Mouse (Mus musculus): Measurements from ENCODE around the gene Sspo. TPM values are rescaled to one million over a fixed set of nuclear protein-coding genes. Genes with fewer than 3 reads are reported as not detected.

The Sspo gene
- polyA plus RNA-seq, 1 experiment: 0.13 TPM

DNA sequence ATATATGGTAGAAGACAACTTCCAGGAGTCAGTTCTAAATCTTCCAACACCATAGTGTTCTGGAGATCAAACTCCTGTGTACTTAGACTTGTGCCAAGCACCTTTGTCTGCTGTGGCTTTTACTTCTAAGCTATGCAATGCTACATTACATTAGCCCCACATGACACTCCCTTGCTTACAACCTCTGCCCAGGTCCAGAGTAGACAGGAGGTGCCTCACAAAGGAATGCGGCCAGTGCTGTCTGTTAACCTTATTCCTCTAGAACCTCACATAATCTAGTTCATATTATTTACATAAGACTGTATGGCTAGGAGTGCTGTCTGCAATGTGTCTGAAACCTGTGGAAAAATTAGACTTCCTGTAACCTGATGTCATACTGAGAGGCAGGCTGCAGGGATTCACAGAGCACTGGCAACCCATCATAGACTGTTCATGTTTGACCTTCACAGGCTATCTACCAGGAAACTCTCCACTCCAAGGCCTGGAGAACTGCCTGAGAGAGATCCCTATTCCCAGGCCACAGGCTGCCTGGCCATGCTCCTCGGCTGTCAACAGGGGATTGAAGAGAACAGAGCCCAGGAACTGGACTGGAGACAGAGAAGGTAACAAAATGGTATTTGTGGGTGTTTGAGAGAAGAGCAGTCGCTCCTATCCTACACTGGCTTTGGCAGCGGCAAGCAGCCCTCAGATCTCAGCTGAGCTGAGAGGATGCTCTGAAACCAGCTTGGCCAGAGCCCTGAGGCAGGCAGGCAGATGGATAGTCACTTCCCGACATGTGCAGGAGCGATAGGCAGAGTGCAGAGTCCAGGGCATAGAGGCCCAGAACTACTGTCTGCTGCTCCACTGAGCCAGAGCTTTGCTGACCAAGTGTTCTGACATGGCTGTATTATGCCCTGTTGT lies 36.6 kb upstream of the Sspo start:
- H3K27me3 ChIP-seq (ENCODE audit: control insufficient read depth, insufficient read depth, insufficient read length): no peaks in the 10 kb centered on the region
- H3K79me3 ChIP-seq (ENCODE audit: low read depth): no peaks in the 10 kb centered on the region
- no peaks in the 10 kb centered on the region for H3K36me3 ChIP-seq (ENCODE audit: control insufficient read depth, insufficient read depth)
- no peak for TF ChIP-seq CEBPB (IDR thresholded peaks at IDR 0.05; ENCODE audit: low read depth)
- TF ChIP-seq FOSL1 (IDR thresholded peaks at IDR 0.05; ENCODE audit: insufficient read depth, low read length, poor library complexity, severe bottlenecking): no peak
- TF ChIP-seq CTCF (IDR thresholded peaks at IDR 0.05; ENCODE audit: control insufficient read depth, insufficient read depth, insufficient read length): no peak
- TF ChIP-seq MAX (IDR thresholded peaks at IDR 0.05): no peak
- no peak for TF ChIP-seq MYOD1 (IDR thresholded peaks at IDR 0.05; ENCODE audit: control insufficient read depth, insufficient read length, low read depth)
- TF ChIP-seq USF1 (IDR thresholded peaks at IDR 0.05; ENCODE audit: low read depth): no peak
- TF ChIP-seq MYOG (IDR thresholded peaks at IDR 0.05; ENCODE audit: control insufficient read depth, extremely low read depth, insufficient read length): no peak
- H3K79me2 ChIP-seq (ENCODE audit: control insufficient read depth, insufficient read depth): no peaks in the 10 kb centered on the region
- no peak overlapping the region for H3ac ChIP-seq (ENCODE audit: control insufficient read depth, insufficient read length, low read depth)
- no peak overlapping the region for H3K4me3 ChIP-seq (ENCODE audit: insufficient read depth, poor library complexity, severe bottlenecking)

DNA sequence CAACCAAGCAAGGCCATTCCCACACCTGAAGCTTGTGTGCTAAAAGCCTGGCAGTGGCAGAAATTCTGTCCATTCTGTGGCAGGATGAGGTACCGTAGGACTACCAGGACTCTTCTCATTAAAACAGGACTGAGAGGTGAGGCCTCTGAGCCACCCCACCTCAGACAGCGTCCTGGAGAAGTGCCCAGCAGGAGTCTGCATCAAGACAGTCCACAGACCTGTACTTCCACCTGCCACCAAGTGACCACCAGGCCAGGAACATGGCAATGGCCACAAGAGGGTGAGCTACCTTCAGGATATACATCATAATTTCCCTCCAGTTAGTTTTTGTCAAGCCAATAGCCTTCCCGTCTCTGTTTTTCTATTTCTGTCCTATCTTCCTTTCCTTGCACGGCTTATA lies 35.9 kb upstream of the Sspo start:
- Histone ChIP-seq H3K36me3 (ENCODE audit: control insufficient read depth, insufficient read depth) (no peaks in the 10 kb centered on the region), H3K27me3 (ENCODE audit: control insufficient read depth, insufficient read depth, insufficient read length) (no peaks in the 10 kb centered on the region), H3K79me2 (ENCODE audit: control insufficient read depth, insufficient read depth) (no peaks in the 10 kb centered on the region), H3K79me3 (ENCODE audit: low read depth) (no peaks in the 10 kb centered on the region), H3ac (ENCODE audit: control insufficient read depth, insufficient read length, low read depth) (no peak overlapping the region), H3K4me3 (ENCODE audit: insufficient read depth, poor library complexity, severe bottlenecking) (no peak overlapping the region)
- TF ChIP-seq CEBPB (IDR thresholded peaks at IDR 0.05; ENCODE audit: low read depth): no peak
- TF ChIP-seq MAX (IDR thresholded peaks at IDR 0.05): no peak
- TF ChIP-seq MYOG (IDR thresholded peaks at IDR 0.05; ENCODE audit: control insufficient read depth, extremely low read depth, insufficient read length): no peak
- TF ChIP-seq FOSL1 (IDR thresholded peaks at IDR 0.05; ENCODE audit: insufficient read depth, low read length, poor library complexity, severe bottlenecking): no peak
- TF ChIP-seq USF1 (IDR thresholded peaks at IDR 0.05; ENCODE audit: low read depth): no peak
- TF ChIP-seq MYOD1 (IDR thresholded peaks at IDR 0.05; ENCODE audit: control insufficient read depth, insufficient read length, low read depth): no peak
- no peak for TF ChIP-seq CTCF (IDR thresholded peaks at IDR 0.05; ENCODE audit: control insufficient read depth, insufficient read depth, insufficient read length)

DNA sequence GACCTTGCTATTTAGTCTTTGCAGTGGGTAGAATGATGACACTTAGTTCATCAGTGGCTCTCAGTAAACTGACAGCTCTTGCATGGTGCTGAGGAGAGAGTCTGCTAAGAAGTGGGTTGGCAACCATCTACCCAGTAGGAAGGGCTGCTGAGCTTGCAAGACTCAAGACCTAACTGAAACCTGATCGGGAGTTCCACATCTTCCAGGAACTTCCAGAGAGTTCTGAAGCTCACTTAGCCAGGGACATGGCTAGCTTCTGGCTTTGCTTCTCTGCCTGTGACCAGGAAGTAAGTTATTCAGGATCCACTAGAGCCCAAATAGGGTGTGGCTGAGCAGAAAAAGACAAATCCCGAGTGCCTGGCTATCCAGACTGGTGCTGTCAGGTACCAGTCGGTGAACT lies 35.4 kb upstream of the Sspo start:
- Histone ChIP-seq H3K79me3 (ENCODE audit: low read depth) (no peaks in the 10 kb centered on the region), H3ac (ENCODE audit: control insufficient read depth, insufficient read length, low read depth) (no peak overlapping the region), H3K36me3 (ENCODE audit: control insufficient read depth, insufficient read depth) (no peaks in the 10 kb centered on the region), H3K79me2 (ENCODE audit: control insufficient read depth, insufficient read depth) (no peaks in the 10 kb centered on the region), H3K4me3 (ENCODE audit: insufficient read depth, poor library complexity, severe bottlenecking) (no peak overlapping the region), H3K27me3 (ENCODE audit: control insufficient read depth, insufficient read depth, insufficient read length) (no peaks in the 10 kb centered on the region)
- TF ChIP-seq CTCF (IDR thresholded peaks at IDR 0.05; ENCODE audit: control insufficient read depth, insufficient read depth, insufficient read length) (no peak), USF1 (IDR thresholded peaks at IDR 0.05; ENCODE audit: low read depth) (no peak), MAX (IDR thresholded peaks at IDR 0.05) (no peak), FOSL1 (IDR thresholded peaks at IDR 0.05; ENCODE audit: insufficient read depth, low read length, poor library complexity, severe bottlenecking) (no peak), MYOG (IDR thresholded peaks at IDR 0.05; ENCODE audit: control insufficient read depth, extremely low read depth, insufficient read length) (no peak), CEBPB (IDR thresholded peaks at IDR 0.05; ENCODE audit: low read depth) (no peak), MYOD1 (IDR thresholded peaks at IDR 0.05; ENCODE audit: control insufficient read depth, insufficient read length, low read depth) (no peak)

DNA sequence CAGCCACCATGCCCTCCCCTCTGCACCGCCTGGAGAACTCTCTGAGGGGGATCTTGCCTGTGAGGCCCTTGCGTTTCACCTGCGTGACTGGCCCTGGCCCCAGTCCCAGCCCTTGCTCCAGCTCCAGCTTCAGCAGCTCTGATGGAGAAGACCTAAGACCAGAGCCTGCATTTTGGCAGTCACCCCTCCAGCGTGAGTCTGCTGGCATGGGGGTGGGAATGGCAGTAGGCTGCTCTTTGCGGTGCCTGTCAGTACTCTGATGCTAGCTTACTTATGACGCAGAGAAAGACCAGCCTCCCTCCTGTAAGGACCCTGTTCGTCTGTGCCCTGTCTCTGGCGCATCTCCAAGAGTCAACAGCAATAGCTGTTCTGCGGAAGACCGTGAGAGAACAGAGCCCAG lies 34.9 kb upstream of the Sspo start:
- Histone ChIP-seq H3ac (ENCODE audit: control insufficient read depth, insufficient read length, low read depth) (no peak overlapping the region), H3K79me2 (ENCODE audit: control insufficient read depth, insufficient read depth) (no peaks in the 10 kb centered on the region), H3K4me3 (ENCODE audit: insufficient read depth, poor library complexity, severe bottlenecking) (no peak overlapping the region), H3K36me3 (ENCODE audit: control insufficient read depth, insufficient read depth) (no peaks in the 10 kb centered on the region), H3K79me3 (ENCODE audit: low read depth) (no peaks in the 10 kb centered on the region), H3K27me3 (ENCODE audit: control insufficient read depth, insufficient read depth, insufficient read length) (no peaks in the 10 kb centered on the region)
- no peak for TF ChIP-seq FOSL1 (IDR thresholded peaks at IDR 0.05; ENCODE audit: insufficient read depth, low read length, poor library complexity, severe bottlenecking)
- no peak for TF ChIP-seq CTCF (IDR thresholded peaks at IDR 0.05; ENCODE audit: control insufficient read depth, insufficient read depth, insufficient read length)
- no peak for TF ChIP-seq CEBPB (IDR thresholded peaks at IDR 0.05; ENCODE audit: low read depth)
- TF ChIP-seq MYOD1 (IDR thresholded peaks at IDR 0.05; ENCODE audit: control insufficient read depth, insufficient read length, low read depth): no peak
- TF ChIP-seq MYOG (IDR thresholded peaks at IDR 0.05; ENCODE audit: control insufficient read depth, extremely low read depth, insufficient read length): no peak
- TF ChIP-seq USF1 (IDR thresholded peaks at IDR 0.05; ENCODE audit: low read depth): no peak
- no peak for TF ChIP-seq MAX (IDR thresholded peaks at IDR 0.05)

DNA sequence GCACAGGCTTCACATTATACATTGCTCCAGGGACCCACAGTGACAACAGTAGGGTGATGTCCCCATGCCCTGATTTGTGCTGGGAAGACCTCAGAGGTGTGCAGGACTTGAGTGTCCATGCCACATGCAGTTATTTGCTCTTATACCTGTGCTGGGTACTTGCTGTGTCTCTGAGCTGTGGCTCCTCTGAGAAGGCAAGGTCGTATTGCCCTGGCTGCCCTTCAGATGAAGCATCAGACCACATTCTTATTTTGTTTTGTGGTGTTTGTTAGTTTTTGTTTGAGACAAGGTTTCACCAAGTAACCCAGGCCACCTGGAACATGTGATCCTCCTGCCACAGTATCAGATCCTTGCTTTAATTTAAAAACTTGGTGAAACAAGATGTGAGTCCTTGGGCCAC lies 33.1 kb upstream of the Sspo start:
- no peaks in the 10 kb centered on the region for H3K36me3 ChIP-seq (ENCODE audit: control insufficient read depth, insufficient read depth)
- H3K27me3 ChIP-seq (ENCODE audit: control insufficient read depth, insufficient read depth, insufficient read length): no peaks in the 10 kb centered on the region

More for the DNA sequence above, 33.1 kb upstream of the Sspo start:
- TF ChIP-seq MYOD1 (IDR thresholded peaks at IDR 0.05; ENCODE audit: control insufficient read depth, insufficient read length, low read depth): no peak
- no peak for TF ChIP-seq FOSL1 (IDR thresholded peaks at IDR 0.05; ENCODE audit: insufficient read depth, low read length, poor library complexity, severe bottlenecking)
- TF ChIP-seq MAX (IDR thresholded peaks at IDR 0.05): no peak
- TF ChIP-seq CTCF (IDR thresholded peaks at IDR 0.05; ENCODE audit: control insufficient read depth, insufficient read depth, insufficient read length): no peak
- TF ChIP-seq USF1 (IDR thresholded peaks at IDR 0.05; ENCODE audit: low read depth): no peak
- TF ChIP-seq MYOG (IDR thresholded peaks at IDR 0.05; ENCODE audit: control insufficient read depth, extremely low read depth, insufficient read length): no peak
- no peak for TF ChIP-seq CEBPB (IDR thresholded peaks at IDR 0.05; ENCODE audit: low read depth)
- Histone ChIP-seq H3K79me2 (ENCODE audit: control insufficient read depth, insufficient read depth) (no peaks in the 10 kb centered on the region), H3ac (ENCODE audit: control insufficient read depth, insufficient read length, low read depth) (no peak overlapping the region), H3K79me3 (ENCODE audit: low read depth) (no peaks in the 10 kb centered on the region), H3K4me3 (ENCODE audit: insufficient read depth, poor library complexity, severe bottlenecking) (no peak overlapping the region)

Measured in C2C12 (cell line).